Mouse (Mus musculus) layer of hippocampus, postnatal 36 days (tissue): ENCODE measurements at regions not wholly inside any gene's neighbourhood (a gene's known extent, or its start where the extent isn't known, plus 50 kb on each side); places are given as distances from the start of the nearest gene placed in this dataset.

Source experiments
- DNase-seq, 2 experiments: peaks; one replicate each; pipeline ENCODE4 v3.0.0; 2022

- no peak for DNase-seq
Observed at GRCm38 (mm10) chr1:56195224-56195623, 442.0 kb downstream of the Hsfy2 start.

DNA sequence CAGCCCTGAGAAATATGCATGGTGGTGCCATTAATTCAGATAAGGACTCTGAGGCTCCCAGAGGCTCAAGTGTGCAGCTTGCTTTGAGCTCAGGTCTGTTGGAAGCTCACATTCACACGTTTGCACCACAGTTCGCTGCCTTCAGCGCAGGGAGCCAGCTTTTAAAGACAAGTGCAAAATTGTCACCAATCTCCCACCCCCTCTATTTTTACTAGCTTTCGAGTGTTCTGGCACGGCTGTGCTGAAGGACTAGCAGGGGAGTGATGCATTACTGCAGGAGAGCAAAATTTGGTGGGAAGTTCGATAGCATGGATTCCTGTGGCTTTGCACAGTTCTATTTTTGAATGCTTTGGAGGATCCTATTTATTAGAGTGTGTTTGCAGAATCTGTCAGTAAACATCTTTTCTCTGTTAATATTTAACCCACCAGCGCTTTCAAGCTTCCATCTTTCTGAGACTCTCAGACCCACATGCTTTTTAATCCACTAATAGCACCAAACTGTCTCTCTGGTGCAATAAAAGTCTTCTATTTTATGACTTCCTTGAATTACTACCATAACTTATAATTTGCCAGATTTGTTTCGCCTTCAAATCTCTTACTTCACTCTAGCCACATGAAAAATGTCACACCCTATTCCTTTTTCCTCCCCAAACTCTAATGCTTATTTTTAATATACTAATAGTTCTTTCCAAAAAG lies 453.6 kb downstream of the Hsfy2 start:
- no peak for DNase-seq

GRCm38 (mm10) chr1:56179206-56179985 lies 457.8 kb downstream of the Hsfy2 start:
- no peak for DNase-seq

- no peak for DNase-seq
Observed at GRCm38 (mm10) chr1:56171157-56171556, 466.1 kb downstream of the Hsfy2 start.

DNA sequence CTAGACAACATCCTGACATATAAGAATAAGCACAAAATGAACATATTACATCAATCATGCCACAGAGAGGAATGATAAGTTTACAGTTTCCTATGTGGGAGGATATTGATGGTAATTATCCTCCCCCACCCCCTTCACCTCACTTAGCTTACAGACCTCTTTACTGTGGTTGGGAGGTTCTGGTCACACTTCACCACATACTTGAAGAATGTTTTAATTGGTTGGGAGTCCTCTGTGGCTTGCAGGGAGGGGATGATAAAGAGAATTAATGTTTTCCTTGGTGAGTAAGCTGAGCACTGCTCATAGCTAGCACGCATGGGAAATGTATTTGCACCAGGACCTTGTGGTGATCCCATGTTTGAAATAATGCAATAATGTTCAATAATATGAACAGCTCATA lies 468.5 kb downstream of the Hsfy2 start:
- no peak for DNase-seq

DNA sequence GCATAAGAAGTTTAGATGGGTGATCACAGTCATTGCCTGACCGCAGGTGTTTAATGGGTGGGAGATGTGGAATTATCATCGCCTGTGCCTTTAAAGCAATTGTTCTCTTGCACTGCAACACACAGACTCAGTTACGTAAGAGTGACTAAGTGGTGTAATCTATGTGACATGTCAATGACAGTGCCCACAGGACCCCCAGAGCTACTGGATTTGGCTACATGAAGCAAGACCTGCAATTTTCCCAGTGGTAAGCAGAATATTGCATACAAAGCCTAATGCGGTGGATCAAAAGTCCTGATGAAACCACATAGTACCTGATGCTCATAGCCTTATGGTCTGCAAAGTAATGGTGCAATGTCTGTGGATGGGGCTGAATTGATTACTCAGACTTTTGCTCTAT lies 469.2 kb downstream of the Hsfy2 start:
- DNase-seq = no peak

GRCm38 (mm10) chr1:56165228-56165627 lies 472.0 kb downstream of the Hsfy2 start:
- DNase-seq = no peak

- no peak for DNase-seq
Observed at GRCm38 (mm10) chr1:56164366-56164765, 472.9 kb downstream of the Hsfy2 start.

DNA sequence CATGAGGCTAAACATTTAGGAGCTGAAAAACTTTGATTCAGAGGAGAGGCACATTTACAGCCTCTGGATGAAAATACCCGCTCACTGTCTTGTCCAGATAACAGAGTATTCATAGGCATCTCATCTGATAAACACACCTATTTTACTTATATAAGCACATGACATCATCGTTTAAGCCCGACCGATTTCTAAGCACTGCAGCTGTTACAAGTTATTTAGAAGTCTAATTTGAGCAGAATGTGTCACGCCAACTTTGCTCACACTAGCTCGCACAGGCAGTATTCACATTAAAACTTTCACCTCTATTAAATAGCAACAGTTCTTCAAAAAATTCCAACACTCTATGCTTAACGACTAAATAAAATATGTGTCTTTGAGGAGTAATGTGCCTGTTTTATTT lies 506.3 kb downstream of the Hsfy2 start:
- DNase-seq = no peak

DNA sequence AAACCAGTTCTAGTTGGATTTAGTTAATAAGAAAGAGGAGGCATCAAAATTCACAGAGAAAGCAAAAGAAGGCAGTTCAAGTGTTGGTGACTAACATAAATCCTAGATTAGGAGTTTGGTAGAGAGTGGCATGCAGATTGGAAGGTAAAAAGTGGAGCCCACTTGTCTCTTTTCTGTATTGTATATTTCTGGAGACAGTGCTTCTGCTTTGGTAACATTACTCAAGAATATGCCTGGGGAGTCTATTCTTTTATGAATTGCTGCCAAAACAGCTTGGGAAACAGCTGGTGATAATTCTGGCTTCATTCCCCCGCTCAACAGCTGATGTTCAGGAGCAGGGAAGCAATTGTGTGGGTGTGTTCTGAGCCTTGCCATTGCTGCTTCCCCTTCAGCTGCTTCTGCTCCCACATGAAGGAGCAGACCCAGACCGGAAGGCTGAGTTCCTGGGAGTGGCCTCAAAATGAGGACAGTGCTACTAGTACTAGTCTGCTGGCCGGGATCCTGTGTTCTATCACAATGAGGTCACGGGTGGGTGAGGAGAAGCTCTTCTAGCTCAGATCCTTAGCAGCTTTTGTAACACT lies 547.9 kb downstream of the Hsfy2 start:
- DNase-seq = peak; percentile 57

GRCm38 (mm10) chr1:56088357-56088756 lies 548.9 kb downstream of the Hsfy2 start:
- no peak for DNase-seq

DNA sequence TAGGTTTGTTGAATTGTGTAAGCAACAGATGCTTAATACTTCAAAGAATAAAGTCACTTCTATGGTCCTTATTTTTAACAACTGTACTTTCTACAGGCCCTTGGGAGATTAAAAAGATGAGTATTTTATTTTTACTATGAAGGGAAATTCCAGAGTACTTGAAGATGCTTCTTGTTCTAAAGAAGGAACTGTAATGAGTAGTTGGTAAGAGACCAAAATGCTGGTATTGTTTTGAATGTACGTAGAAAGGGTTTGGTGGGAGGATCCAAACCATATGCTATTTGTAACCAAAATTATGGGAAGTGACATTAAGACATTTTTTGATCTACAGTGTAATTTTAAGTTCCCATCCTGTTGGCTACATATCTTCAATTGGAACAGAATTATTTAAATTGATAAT lies 560.5 kb downstream of the Hsfy2 start:
- DNase-seq = no peak

DNA sequence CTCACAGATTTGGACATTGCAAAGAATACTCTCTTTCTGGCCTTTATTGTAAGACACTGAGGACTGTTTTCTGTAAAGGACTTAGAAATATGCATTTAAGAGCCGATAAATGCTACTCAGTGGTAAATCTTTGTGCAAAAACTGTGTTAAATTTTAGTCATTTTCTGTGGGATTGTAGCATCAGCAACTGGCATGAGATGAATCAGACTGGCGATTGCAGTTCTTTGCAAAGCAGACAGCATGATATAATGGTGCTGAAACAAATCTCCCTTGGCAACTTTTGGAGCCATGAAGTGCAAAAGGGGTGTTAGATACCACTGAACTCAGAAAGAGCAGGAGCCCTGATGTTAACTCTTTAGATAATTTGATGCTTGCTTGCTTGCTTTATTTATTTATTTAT lies 565.0 kb downstream of the Hsfy2 start:
- no peak for DNase-seq

DNA sequence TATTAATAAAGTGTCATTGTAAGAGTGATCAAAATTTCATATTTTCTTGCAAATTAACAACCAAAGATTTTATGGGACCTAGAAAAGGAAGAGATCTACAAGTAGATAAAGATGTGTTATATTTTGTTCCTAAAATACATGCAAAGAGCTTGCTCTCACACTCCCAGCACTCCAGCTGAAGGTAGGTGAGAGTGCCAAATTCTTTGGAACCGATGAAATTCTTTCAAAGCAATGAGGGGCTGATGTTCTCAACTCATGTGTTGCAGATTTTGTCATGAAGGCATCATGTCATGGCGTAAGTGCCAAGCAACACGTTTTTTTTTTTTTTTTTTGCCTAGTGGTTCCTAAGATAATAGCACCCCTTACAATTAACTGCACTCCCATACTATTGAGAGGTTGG lies 573.8 kb downstream of the Hsfy2 start:
- DNase-seq = no peak
